Mouse (Mus musculus) kidney, adult 2 months (tissue): ENCODE results near the gene Fpgs.

ENCODE experiments used
- CTCF ChIP-seq: fragments of 200-500 bp; conservative IDR thresholded peaks from 2 replicates; pipeline ENCODE4 v1.5.1; 2011; ENCODE audit warnings: low read depth, mild to moderate bottlenecking, control low read depth, low read length, moderate library complexity, mixed read lengths; ENCODE audit not compliant: insufficient read depth, insufficient read length
- POLR2A ChIP-seq: fragments of 200-500 bp; IDR thresholded peaks from one replicate; pipeline ENCODE4 v1.6.1; 2011; ENCODE audit warnings: low read depth, low read length, control low read depth

GRCm38 (mm10) chr2:32634277-32635105, 69.5 kb downstream of the Fpgs start:
- no peak for TF ChIP-seq CTCF
- no peak for TF ChIP-seq POLR2A
